Mouse (Mus musculus) bone marrow, adult 2 months (tissue): ENCODE results near the gene Prkch.

ENCODE experiments used
- CTCF ChIP-seq: fragments of 200-500 bp; IDR thresholded peaks from 2 replicates; pipeline ENCODE4 v1.5.1; 2011; ENCODE audit warnings: low read length, control low read depth; ENCODE audit not compliant: control insufficient read depth, insufficient read depth
- POLR2A ChIP-seq: fragments of 200-500 bp; IDR thresholded peaks from 2 replicates; pipeline ENCODE4 v1.6.1; 2011; ENCODE audit warnings: low read depth, mild to moderate bottlenecking, control low read depth, low read length, borderline replicate concordance; ENCODE audit not compliant: control insufficient read depth

DNA sequence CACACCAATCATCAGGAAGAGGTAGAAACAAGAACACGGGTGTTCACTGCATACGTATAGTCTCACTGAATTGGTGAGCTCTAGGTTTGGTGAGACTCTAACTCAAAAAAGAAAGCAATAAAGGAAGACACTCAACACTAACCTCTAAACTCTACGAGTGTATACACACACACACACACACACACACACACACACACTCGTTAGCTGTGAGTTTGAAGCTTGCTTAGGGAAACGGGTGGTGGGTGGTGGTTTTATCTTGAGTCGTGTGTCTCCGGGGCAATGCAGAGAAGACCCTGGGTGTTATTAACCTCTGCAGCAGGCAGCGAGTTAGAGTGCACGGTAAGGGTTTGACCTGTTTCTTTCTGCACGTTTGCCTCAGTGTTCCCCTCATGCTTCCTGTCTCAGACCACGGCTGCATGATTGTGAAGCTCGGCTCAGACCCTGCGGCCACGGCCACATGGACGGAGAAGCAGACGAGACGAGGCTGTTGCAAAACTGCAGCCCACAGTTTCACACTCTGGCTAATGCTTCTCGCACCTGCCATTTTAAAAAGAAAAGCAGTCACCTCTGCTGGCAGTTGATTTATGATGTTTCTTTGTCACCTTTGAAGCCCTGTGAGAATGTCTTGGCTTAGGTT lies 72.1 kb downstream of the Prkch start:
- no peak; the same call in 1 of the 2 replicates for TF ChIP-seq POLR2A
- TF ChIP-seq CTCF: no peak
